Mouse (Mus musculus) adrenal gland, adult 2 months (tissue): ENCODE results near the gene Smpd4. TPM values are rescaled to one million over a fixed set of nuclear protein-coding genes. Genes with fewer than 3 reads are reported as not detected.
A peak's percentile ranks its signal among the peaks of the same experiment; 100 is the strongest.

Experiments
- DNase-seq: peaks from one replicate; pipeline ENCODE4 v3.0.0; 2021
- polyA plus RNA-seq: library from polyadenylated mRNA; depleted of rRNA; stranded (reverse); fragments of >200 nt; gene quantifications from 2 replicates; pipeline ENCODE4 v1.2.3, GENCODE M21; 2012
- total RNA-seq, 2 experiments: library from RNA; stranded (reverse); gene quantifications; 2 replicates each; pipeline ENCODE4 v1.2.3; 2021

The Smpd4 gene
- total and polyA plus RNA-seq, 3 experiments: 26.6 to 102 (median 35.2) TPM

DNA sequence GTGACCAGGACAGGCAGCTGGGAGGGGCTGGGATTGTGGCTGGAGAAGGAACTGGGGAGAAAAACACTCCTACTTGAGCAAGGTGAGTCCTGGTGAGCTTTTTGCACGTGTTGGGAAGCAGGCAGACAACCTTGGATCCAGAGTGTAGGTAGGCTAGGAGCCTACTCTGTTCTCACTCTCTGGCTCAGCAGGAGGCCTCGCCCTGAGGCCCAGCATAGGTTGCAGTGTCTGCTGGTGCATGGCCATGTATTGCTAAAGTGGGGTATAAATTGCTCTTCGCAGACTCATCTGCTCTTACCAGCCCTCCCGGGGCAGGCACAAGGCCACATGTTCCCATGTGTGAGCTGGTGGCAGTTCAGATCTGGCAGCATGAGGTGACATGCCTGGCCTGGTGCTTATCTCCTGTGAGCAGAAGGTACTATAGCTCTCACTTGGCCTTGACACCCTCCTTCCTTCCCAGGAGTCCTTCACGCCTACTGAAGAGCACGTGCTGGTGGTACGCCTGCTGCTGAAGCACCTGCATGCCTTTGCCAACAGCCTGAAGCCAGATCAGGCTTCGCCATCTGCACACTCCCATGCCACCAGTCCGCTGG is 19.0 kb downstream of the Smpd4 start:
- DNase-seq: no peak

- no peak for DNase-seq
Observed at GRCm38 (mm10) chr16:17639081-17639480, 19.9 kb downstream of the Smpd4 start.

DNA sequence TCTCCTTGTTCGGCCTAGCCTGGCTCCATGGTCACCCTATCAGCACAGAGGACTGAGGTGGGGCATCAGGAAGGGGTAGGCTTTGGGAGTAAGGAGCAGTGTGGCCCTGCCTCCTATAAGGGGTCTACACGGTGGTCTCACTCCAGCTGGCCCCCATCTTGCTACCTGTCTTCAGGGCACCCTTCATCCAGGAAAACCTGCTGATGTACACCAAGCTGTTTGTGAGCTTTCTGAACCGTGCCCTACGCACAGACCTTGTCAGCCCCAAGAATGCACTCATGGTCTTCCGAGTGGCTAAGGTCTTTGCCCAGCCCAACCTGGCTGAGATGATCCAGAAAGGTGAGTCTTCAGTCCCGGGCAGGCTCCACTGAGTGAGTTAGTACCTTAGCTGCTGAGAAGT is 20.8 kb downstream of the Smpd4 start:
- DNase-seq: no peak

DNA sequence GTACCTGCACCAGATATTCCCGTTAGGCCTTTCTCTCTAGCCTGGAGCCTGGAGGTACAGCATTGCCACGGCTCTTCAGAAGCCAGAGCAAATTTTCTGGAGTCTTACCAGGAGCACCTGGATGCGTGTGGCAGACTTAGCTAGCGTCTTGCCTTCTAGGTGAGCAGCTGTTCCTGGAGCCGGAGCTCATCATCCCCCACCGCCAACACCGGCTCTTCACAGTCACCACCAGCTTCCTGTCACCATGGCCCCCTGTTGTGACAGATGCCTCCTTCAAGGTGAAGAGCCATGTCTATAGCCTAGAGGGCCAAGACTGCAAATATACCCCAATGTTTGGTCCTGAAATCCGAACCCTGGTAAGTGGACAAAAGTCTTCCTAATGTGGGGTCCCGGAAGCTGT is 21.6 kb downstream of the Smpd4 start:
- no peak for DNase-seq

- DNase-seq: peak; percentile 33
Observed at GRCm38 (mm10) chr16:17641301-17641700, 22.1 kb downstream of the Smpd4 start.

DNA sequence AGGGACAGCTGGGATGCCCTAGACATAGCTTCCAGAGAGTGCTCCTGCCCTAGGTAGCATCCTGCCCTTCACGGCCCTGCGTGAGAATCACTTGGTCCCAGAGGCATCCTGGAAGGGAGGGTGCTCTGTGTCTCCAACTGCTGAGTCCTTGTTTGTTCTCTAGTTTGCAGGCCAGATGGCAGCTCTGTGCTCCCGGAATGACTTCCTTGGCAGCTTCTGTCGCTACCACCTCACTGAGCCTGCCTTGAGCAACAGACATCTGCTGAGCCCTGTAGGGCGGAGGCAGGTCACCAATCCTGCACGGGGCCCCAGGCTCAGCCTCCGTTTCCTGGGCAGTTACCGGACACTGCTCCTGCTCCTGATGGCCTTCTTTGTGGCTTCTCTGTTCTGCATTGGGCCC is 23.2 kb downstream of the Smpd4 start:
- no peak for DNase-seq

DNA sequence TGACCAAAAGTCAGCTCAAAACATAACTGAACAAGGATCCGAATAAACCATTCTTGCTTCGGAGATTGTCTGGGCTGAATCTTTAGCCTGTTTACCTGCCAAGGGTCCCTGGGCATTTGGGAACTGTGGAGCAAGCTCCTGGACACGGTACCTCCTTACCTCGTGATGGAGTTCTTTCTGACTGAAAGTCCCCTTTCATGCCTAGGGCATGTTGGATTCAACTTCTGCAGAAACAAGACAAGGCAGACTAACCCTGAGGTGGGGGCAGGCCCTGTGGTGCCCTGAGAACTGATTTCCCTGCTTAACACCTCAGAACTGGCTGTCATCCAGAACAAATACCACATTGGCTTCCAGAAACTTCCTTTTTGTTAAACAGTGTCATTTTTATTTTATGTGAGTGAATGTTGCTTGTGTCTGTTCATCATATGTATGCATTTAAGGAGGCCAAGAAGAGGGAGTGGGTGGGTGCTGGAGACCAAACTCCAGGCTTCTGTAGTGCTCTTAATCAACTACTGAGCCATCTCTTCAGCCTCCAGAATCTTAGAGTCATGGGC is 24.4 kb downstream of the Smpd4 start:
- no peak for DNase-seq

GRCm38 (mm10) chr16:17646310-17647114 is 27.4 kb downstream of the Smpd4 start, which contains the start of gene Ccdc74a:
Gene Ccdc74a (plus strand): TSS chr16:17646470.
- DNase-seq: peak; percentile 93

DNA sequence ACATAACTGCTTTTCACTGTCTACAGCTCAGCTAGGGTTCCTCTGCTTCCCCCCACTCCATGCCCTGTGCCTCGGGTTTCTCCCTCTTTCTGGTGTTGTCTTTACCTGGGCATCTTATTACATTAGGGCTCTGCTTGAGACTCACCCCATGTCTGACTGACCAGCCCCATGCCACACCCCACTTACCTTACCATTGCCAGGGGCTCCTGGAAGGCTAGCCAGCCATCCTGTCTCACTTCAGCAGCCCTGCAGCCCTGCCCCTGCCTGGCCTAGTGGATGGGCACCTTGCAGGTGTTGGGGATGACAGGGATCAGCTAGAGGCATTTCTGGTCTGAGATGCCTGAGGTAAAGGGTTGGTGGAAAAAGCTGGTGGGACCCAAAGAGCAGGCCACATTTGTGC is 28.0 kb downstream of the Smpd4 start:
- no peak for DNase-seq

DNA sequence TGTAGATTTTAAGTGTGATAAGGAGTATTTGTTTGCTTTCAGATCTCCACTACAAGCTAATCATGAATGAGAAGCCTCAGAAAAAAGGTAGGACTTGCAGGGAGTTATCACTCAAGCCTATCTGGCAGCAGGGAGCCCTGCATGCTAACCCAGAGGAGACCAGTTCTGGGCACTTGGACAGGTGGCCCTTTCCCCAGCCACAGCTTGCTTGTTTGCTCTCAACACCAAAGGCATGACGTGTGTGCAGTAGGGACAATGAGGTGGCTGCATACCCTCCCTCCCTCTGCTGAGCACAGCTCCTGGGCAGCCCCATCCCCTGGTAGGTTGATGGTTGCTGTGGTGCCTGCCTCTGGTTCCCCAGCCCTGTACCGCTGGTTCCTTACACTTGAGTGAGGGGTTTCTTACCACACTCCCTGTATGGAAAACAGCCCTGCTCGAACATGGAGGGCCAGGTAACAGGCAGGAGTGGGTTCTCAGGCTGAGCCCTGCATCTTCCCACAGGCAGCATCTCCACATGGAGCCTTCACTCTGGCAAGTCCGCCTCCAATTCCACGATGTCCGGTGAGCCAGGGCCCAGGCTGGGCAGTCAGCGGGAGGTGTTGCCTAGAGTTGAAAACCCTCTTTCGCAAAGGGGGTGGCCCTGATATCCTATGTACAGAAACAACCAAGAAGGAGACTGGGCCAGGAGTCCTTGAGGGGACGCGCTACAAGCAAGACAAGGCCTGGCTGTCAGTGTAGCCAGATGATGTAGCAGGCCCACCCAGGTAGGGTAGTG is 28.6 kb downstream of the Smpd4 start:
- no peak for DNase-seq

DNA sequence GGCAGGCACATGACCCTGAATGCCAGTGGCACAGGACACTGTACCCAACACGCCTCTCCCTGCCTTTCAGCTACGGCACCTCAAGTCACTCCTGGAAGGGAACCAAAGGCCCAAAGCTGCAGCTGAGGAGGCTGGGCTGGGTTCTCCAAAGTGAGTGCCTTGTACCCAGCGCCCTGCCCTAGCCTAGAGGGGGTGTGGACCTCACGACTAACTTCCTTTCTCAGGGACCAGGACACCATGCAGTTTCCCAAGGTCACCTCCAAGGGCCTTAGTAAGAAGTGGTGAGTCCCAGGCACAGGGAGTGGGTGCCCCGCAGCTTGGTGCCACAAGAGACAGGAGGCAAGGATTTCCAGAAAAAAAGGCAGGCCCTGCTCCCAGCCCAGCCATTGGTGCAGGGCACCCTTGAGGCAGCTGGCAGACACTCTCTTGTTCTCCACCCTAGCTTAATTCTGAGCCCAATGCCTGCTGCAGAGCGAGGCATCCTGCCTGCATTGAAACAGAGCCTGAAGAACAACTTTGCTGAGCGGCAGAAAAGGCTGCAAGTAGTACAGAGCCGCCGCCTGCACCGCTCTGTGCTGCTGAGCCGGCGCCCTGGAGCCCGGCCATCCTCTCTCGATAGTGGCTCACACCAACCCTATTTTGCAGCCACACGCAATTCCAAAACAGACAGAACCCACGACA is 30.9 kb downstream of the Smpd4 start:
- no peak for DNase-seq

DNA sequence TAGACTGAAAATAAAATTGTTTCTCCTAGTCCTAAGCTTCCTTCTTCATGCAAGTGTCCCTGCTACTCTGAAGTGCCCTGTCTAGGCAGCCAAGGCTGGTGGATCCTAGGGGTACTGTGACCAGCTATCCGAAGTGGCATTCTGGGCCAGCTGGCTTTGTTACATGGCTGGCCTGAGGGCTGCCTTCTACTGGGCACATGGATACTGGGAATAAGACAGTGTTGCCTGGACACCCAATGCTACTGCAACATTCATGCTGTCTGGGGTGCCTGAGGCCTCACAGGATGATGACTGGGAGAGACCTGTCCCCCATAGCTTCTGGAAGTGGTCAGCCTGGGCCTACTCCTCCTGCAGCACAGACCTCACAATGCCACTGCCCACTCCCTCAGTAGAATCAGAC is 31.6 kb downstream of the Smpd4 start:
- no peak for DNase-seq

DNA sequence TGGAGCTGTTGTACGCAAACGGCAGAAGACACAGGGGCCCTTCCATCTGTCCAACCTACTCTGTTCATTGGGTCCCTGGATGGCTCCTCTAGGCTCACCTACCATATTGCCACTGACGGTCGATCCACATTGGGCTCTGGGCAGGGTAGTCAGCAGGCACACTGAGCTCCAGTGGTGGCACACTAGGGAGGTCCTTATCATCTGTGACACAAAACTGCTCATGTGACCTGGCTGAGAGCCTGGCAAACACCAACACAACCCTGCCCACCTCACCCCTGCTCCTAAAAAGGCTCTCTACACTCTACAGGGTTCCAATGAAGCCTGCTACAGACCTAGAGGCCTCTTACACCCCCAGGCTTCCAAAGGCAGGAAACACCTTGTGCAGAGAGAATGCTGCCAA is 33.5 kb downstream of the Smpd4 start:
- DNase-seq: no peak

DNA sequence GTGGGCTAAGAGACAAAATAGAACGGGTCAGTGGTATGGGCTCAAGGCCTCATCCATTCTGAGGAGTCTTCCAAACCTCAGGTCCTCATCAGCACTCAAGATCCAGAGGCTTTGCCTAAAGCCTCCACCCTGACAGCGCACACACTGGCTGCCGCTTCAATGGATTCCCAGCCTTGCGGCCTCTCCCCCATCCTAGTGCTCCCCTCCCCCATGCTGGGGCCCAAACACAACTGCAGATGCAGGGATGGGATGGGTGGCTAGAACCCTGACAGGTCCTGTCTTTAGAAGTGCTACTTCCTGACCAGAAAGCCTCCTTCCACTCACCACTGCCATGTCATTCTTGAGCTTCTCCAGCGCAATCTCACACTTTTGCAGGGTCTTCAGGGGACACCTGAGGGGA is 34.4 kb downstream of the Smpd4 start:
- DNase-seq: no peak

GRCm38 (mm10) chr16:17654188-17654795 is 35.1 kb downstream of the Smpd4 start:
- no peak for DNase-seq

- DNase-seq: peak; percentile 36
Observed at GRCm38 (mm10) chr16:17656212-17656871, 37.2 kb downstream of the Smpd4 start.

DNA sequence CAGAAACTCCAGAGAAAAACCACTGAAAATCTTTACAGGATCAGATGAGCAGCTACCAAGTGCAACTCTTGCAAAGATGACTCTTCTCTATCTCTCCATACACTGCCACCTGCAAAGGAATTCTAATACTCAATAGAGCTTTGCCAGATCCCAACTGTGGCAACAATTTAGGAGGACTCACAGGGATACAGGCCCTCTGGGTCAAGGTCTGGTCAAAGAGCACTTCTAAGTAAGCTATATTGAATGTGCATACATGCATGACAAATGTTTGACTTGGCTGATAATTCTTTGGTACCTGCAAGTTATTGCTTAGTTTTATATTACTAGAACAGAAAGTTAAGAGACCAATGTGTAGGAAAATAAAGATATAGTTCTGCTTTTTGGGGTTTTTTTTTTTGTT is 46.4 kb downstream of the Smpd4 start:
- no peak for DNase-seq

- DNase-seq: no peak
Observed at GRCm38 (mm10) chr16:17669886-17670285, 50.7 kb downstream of the Smpd4 start.
